Mouse (Mus musculus) embryonic fibroblast, embryonic 13.5 days (primary cell): ENCODE measurements at regions not wholly inside any gene's neighbourhood (a gene's known extent, or its start where the extent isn't known, plus 50 kb on each side); places are given as distances from the start of the nearest gene placed in this dataset.

Experiments used
- H3K27ac ChIP-seq: 2 replicates; pipeline ENCODE4 v1.5.1; 2012; ENCODE audit warnings: low read length, control low read depth, inconsistent platforms; ENCODE audit not compliant: insufficient read depth
- H3K4me1 ChIP-seq: 2 replicates; pipeline ENCODE4 v1.6.1; 2011; ENCODE audit warnings: low read length; ENCODE audit not compliant: control insufficient read depth, insufficient read depth
- H3K4me3 ChIP-seq: 2 replicates; pipeline ENCODE4 v1.5.1; 2011; ENCODE audit warnings: mild to moderate bottlenecking, control low read depth, low read length; ENCODE audit not compliant: insufficient read depth
- CTCF ChIP-seq: IDR thresholded peaks from 2 replicates; pipeline ENCODE4 v1.5.1; 2011; ENCODE audit warnings: mild to moderate bottlenecking, control low read depth, low read length, moderate library complexity, borderline replicate concordance; ENCODE audit not compliant: insufficient read depth
- POLR2A ChIP-seq: IDR thresholded peaks from 2 replicates; pipeline ENCODE4 v1.6.1; 2011; ENCODE audit warnings: low read depth, mild to moderate bottlenecking, control low read depth, low read length, moderate library complexity

- no peak for TF ChIP-seq CTCF
- TF ChIP-seq POLR2A = no peak
These were observed 591.0 kb upstream of the Mef2c start for GRCm38 (mm10) chr13:82912859-82913258.

GRCm38 (mm10) chr13:82915194-82915593, 588.6 kb upstream of the Mef2c start:
- no peak overlapping the region for H3K4me3 ChIP-seq
- TF ChIP-seq CTCF = no peak
- no peak for TF ChIP-seq POLR2A
- H3K4me1 ChIP-seq = peaks cover 2% of the 10 kb centered on the region
- no peak overlapping the region for H3K27ac ChIP-seq

More at GRCm38 (mm10) chr13:82912859-82913258, 591.0 kb upstream of the Mef2c start:
- peaks cover 2% of the 10 kb centered on the region for H3K4me1 ChIP-seq
- H3K4me3 ChIP-seq = no peak overlapping the region
- no peak overlapping the region for H3K27ac ChIP-seq

DNA sequence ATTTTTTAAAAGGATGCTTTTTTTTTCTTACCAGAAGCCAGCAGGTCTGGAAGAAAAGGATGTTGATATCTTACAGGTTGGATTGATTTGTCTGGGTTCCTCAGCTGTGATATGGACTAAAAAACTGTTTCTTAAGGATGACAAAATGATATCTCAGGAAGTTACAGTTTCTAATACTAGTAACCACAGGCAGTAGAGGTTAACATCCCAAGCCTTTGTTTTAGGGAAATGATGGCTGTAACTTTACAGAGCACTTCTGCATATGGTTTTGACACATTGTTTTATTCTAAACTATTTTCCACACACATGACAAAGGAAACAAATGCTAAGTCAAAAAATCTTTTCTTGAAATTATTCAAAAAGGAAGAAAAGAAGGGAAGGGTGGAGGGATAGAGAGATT, 573.8 kb upstream of the Mef2c start:
- Histone ChIP-seq H3K27ac (no peak overlapping the region), H3K4me3 (no peak overlapping the region), H3K4me1 (no peaks in the 10 kb centered on the region)
- TF ChIP-seq CTCF = no peak
- TF ChIP-seq POLR2A = no peak

GRCm38 (mm10) chr13:82937856-82938255, 566.0 kb upstream of the Mef2c start:
- no peak for TF ChIP-seq CTCF
- no peak for TF ChIP-seq POLR2A
- no peak overlapping the region for H3K4me3 ChIP-seq
- H3K4me1 ChIP-seq = no peaks in the 10 kb centered on the region
- H3K27ac ChIP-seq = no peak overlapping the region

DNA sequence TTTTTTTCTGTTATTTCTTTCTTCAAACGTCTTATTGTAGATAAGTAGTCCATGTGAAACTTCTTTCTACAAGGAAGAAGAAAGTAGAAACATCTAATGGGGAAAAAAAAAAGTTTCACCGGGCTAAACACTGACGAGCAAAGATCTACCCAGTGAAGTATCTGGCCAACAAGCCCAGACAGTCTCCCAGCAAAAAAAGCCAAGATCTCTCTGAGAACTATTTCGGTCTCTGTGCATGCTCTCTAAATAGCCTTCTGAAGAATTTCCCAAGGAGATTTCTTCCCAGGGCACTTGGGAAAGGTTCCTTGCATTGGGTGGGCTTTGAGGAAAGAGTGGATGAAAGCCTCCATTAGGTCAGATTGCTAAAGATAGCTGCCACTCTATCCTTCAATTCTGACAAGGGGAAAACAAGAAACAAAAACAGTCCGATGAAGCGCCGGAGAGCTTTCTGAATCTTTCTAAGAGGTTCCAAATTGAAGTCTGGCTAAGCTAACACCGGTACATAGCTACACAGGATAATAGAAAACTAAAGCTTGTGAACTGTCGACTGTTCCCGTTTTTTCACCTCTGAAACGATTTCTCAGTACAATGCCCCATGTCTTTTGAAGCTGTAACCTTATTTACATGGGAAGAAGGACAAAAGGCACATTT, 561.0 kb upstream of the Mef2c start:
- TF ChIP-seq CTCF (no peak), POLR2A (no peak)
- Histone ChIP-seq H3K4me1 (no peaks in the 10 kb centered on the region), H3K27ac (no peak overlapping the region), H3K4me3 (no peak overlapping the region)

- TF ChIP-seq POLR2A (no peak), CTCF (no peak)
- Histone ChIP-seq H3K4me3 (no peak overlapping the region), H3K4me1 (no peaks in the 10 kb centered on the region), H3K27ac (no peak overlapping the region)
These were observed 556.9 kb upstream of the Mef2c start for GRCm38 (mm10) chr13:82946931-82947330.

DNA sequence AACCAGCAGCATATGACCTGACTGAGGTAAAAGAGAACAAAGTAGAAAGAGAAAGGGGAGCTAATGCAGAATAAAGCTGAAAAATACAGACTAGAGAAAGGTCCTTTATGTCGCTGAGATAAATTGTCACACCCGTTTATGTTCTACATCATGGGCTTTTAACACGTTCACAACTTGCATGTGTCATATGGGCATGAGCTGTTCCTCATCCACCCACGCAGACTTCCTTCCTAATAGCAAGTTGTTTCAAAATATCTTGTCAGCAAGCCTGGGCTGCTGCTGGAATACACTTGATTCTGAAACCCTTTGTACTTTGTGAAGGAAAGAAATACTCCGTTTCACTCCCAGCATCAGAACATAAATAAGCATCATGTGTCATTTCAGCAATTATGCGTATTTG, 554.3 kb upstream of the Mef2c start:
- no peak overlapping the region for H3K4me3 ChIP-seq
- TF ChIP-seq CTCF = no peak
- TF ChIP-seq POLR2A = no peak
- H3K27ac ChIP-seq = no peak overlapping the region
- H3K4me1 ChIP-seq = no peaks in the 10 kb centered on the region

GRCm38 (mm10) chr13:82962333-82962732, 541.5 kb upstream of the Mef2c start:
- no peak overlapping the region for H3K4me3 ChIP-seq
- no peak for TF ChIP-seq POLR2A
- TF ChIP-seq CTCF = no peak

DNA sequence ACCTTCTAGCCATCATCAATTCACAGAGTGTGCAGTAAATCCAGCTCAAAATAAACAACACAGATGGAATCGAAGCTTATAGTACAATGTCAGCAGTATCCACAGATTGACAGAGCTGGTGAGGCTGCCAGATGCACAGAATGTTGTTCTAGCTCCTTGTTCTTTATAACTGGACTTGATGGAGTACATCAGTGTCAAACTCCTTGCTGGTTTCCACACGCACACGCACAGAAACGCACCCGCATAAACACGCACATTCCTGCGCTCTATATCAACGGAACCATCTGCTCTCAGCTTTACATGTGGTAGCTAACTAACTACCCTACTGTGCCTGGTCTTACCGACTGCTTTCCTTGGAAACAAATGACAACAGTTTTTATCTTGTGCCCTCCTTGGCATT, 532.1 kb upstream of the Mef2c start:
- H3K4me3 ChIP-seq = no peak overlapping the region
- H3K27ac ChIP-seq = no peak overlapping the region
- no peaks in the 10 kb centered on the region for H3K4me1 ChIP-seq
- TF ChIP-seq CTCF (no peak), POLR2A (no peak)

More at GRCm38 (mm10) chr13:82962333-82962732, 541.5 kb upstream of the Mef2c start:
- Histone ChIP-seq H3K27ac (no peak overlapping the region), H3K4me1 (no peaks in the 10 kb centered on the region)

DNA sequence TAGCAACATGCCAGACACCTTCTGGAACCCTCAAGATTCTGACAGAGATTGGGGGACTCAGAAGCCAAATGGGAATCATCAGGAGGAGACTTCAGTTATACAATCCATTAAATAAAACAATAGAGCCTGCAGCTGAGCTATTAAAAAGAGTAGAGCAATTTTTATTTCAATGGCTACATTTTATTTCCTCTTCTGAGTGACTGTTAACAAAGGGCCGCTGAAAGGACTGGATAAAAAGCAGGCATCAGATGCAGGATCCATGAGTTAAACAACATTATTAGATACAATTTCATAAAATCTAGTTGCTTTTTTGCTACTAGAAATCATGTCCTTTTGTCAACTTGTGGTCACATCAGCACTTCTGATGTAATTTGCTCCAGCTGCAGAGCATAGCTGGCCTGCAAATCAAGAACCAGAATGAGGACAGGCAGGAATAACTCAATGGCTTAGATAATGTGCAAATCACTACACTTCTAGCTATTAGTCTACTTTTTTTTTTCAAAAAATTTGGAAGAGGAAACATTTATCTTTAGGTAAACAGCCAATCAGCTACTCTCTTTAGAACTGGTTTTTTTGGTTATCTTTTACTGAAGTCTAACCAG, 529.5 kb upstream of the Mef2c start:
- H3K4me1 ChIP-seq = no peaks in the 10 kb centered on the region
- no peak overlapping the region for H3K4me3 ChIP-seq
- no peak for TF ChIP-seq CTCF
- no peak overlapping the region for H3K27ac ChIP-seq

DNA sequence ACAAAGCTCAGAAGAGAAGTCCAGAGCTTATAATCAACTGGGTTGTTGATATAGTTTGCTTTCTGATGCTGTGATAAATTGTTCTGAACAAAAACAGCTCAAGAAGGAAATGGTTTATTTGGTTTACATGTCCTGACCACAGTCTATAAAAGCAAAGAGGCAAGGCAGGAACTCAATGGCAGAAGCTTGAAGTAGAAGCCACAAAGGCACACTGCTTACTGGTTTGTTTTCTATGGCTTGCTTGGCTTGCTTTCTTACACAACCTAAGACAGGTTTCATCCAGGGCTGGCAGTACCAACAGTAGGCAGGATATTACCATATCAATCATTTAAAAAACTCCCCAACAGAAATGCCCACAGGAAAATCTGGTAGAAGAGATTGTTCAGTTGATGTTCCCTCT, 502.7 kb upstream of the Mef2c start:
- TF ChIP-seq CTCF (no peak), POLR2A (no peak)
- Histone ChIP-seq H3K4me1 (no peaks in the 10 kb centered on the region), H3K27ac (no peak overlapping the region), H3K4me3 (no peak overlapping the region)
